Comparison of ENCODE assay signal across 8 mouse cellular contexts in the genomic region with DNA sequence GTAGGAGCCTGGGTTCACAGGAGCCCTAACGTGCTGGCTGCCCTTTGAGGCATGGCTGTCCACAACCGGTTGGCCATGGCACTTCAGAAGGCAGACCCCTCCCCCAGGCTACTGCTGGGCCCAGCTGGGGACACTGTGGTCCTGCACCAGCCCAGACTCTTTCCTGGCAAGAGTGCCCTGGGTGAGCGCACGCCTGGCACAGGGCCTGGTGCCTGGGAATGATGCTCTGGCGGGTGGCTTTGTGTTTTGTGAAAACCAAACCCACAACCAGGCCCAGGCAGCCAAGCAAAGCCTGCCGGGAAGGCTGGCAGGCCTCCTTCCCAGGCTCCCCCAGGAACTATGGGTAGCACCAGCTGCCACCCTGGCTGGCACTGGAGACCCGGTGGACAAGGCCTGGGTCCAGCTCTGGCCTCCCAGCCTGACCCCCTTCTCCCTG.
DNase-seq lines count a peak whose midpoint lies in the region; ATAC-seq lines count a peak whose summit lies in the region.

No protein-coding gene starts in this region.

- peaks cover 42% of the 10 kb centered on the region for H3K4me1 ChIP-seq in forebrain, embryonic 13.5 days

- peak overlapping the region; percentile 53; the same call in 1 of the 2 replicates for H3K9ac ChIP-seq in forebrain, embryonic 13.5 days

- H3K9me3 ChIP-seq in forebrain, embryonic 13.5 days (replicated peaks), result no peaks in the 10 kb centered on the region

- no peaks in the 10 kb centered on the region for H3K27me3 ChIP-seq in forebrain, embryonic 13.5 days

- peak overlapping the region; percentile 98 for H3K27ac ChIP-seq in forebrain, embryonic 13.5 days

- H3K36me3 ChIP-seq in forebrain, embryonic 13.5 days (ENCODE audit: poor library complexity, severe bottlenecking), result peaks cover 8% of the 10 kb centered on the region

- peak overlapping the region; percentile 37 for H3K4me2 ChIP-seq in forebrain, embryonic 13.5 days

- intact Hi-C loops in heart, postnatal 25 days (cut with DNase I), result no loop called here
- intact Hi-C loops in left cerebral cortex, postnatal 10 days (cut with DNase I), result no loop called here

- DNase-seq in lung, postnatal 4 days, result peak; percentile 17 to 43
- DNase-seq in lung, postnatal 14 days, result no peak
- peak; percentile 36 for DNase-seq in heart, postnatal 25 days (ENCODE audit: low spot score)
- DNase-seq in left cerebral cortex, postnatal 10 days (ENCODE audit: extremely low spot score in 1 of 2, low spot score in 2 of 2), result peak; percentile 84 to 85
- peak; percentile 70 for DNase-seq in right cerebral cortex, postnatal 25 days
- no peak for DNase-seq in thymus, postnatal 36 days

- no peak overlapping the region for H3K4me3 ChIP-seq in forebrain, embryonic 13.5 days

- ATAC-seq in forebrain, embryonic 13.5 days, result peak; percentile 92
- no peak for ATAC-seq in megakaryocyte progenitor cell, adult 5-6 weeks (replicated peaks; ENCODE audit: poor library complexity)

- WGBS in forebrain, embryonic 13.5 days, result 19% methylated on average over 7 of the region's 7 CpGs

Comparison
In these comparisons a context has a peak if more than half of its experiments do, and no peak if none do; other contexts are left out.
1. DNase-seq: peak in lung, postnatal 4 days (2 of 2), heart, postnatal 25 days (single experiment), left cerebral cortex, postnatal 10 days (2 of 2) and right cerebral cortex, postnatal 25 days (single experiment); none in lung, postnatal 14 days (single experiment) and thymus, postnatal 36 days (0 of 2).